Mouse (Mus musculus) brain, embryonic 14.5 days (tissue): ENCODE results near the gene Foxf1. TPM values are rescaled to one million over a fixed set of nuclear protein-coding genes. Genes with fewer than 3 reads are reported as not detected.
A peak's percentile ranks its signal among the peaks of the same experiment; 100 is the strongest.

Experiments used
- DNase-seq: peaks from one replicate; pipeline ENCODE4 v3.0.0-alpha.2; 2011; ENCODE audit warnings: low read depth
- CTCF ChIP-seq: fragments of 200-500 bp; IDR thresholded peaks from 2 replicates; pipeline ENCODE4 v1.5.1; 2012; ENCODE audit warnings: inconsistent platforms, mild to moderate bottlenecking, moderate library complexity, borderline replicate concordance; ENCODE audit not compliant: insufficient read depth, insufficient read length; ENCODE audit errors: extremely low read depth
- POLR2A ChIP-seq: fragments of 200-500 bp; IDR thresholded peaks from 2 replicates; pipeline ENCODE4 v1.6.1; 2012; ENCODE audit warnings: mild to moderate bottlenecking, inconsistent platforms, borderline replicate concordance; ENCODE audit not compliant: poor library complexity, insufficient read depth, insufficient read length, severe bottlenecking; ENCODE audit errors: extremely low read depth
- polyA plus RNA-seq: library from polyadenylated mRNA; depleted of rRNA; stranded (reverse); fragments of >200 nt; gene quantifications from 2 replicates; pipeline ENCODE4 v1.2.3, GENCODE M21; 2012; rRNA removed

Gene Foxf1
- polyA plus RNA-seq, 1 experiment = 1.3 TPM

DNA sequence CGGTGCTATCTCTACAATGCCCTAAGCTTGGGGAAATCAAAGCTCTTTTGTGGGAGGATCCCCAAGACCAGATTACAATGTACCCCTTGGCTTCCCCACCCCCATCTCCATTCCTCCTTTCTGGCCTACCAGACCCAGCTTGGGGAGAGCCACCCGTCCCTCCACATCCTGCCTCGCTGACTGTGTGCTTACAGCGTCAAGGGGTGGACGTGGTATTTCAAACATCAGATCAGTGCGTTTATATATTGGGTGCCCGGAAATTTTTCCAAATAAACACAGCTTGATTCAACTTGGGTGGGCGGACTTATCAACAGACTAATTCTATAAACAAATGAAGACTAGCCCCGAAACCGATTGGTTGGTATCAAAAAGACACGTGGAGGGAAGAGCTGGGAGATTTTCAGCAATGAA is 43.1 kb downstream of the Foxf1 start:
- TF ChIP-seq POLR2A = no peak
- TF ChIP-seq CTCF = no peak
- no peak for DNase-seq

GRCm38 (mm10) chr8:121127756-121128375 is 43.7 kb downstream of the Foxf1 start, which contains the start of gene Foxl1:
Gene Foxl1 (plus strand): TSS chr8:121127940.
- no peak for TF ChIP-seq CTCF
- no peak for TF ChIP-seq POLR2A
- no peak for DNase-seq

- no peak for TF ChIP-seq POLR2A
- TF ChIP-seq CTCF = no peak
- no peak for DNase-seq
Measured at GRCm38 (mm10) chr8:121128531-121129264, 44.5 kb downstream of the Foxf1 start.

DNA sequence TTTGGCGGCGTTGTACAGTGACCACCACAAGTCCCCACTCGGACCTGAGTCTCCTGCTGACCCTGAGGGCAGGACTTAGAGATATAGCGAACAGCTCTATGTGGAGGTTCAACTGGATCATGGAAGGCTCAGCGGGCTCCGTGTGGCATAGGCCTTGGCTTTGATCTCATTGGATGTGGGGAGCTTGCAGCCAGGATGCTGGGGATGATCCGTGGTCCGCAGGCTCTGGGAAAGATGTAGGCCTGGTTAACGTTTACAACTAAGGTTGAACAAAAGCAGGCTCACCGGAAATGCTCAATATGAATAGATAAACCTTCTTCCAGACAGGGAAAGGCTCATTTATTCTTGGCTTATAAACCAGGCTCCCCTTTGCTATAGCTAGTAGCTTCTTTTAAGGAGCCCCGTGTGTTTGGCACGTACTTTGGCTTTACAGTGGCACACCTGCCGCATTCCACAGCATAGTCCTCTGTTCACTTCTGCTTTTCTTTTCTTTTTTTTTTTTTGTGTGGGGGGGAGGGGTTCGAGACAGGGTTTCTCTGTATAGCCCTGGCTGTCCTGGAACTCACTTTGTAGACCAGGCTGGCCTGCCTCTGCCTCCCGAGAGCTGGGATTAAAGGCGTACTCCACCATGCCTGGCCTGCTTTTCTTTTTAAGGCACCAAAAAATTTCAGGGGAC is 45.2 kb downstream of the Foxf1 start:
- DNase-seq = no peak
- TF ChIP-seq POLR2A (no peak), CTCF (no peak)

DNA sequence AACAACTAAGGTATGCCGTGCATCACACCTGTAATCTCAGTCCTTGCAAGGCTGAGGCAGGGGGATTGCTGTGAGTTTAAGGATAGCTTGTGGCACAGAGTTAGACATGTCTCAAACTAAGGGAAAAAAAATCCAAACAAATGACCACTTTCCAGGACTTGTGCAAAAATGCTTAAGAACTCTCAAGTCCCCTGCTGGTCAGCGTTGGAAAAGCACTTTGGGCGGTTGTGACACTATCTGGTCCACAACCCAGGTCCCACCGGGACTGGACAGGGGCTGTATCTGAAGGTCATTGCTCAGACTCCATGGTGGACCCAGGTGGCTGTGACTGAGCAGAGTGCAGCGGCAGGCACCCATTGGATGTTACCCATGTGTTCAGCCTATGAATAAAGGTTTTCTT is 46.3 kb downstream of the Foxf1 start:
- no peak for DNase-seq
- TF ChIP-seq CTCF (peak; percentile 60; the same call in 1 of the 2 replicates), POLR2A (no peak)

GRCm38 (mm10) chr8:121132961-121133513 is 48.9 kb downstream of the Foxf1 start:
- no peak for TF ChIP-seq CTCF
- no peak for TF ChIP-seq POLR2A

GRCm38 (mm10) chr8:121134102-121134501 is 49.9 kb downstream of the Foxf1 start:
- TF ChIP-seq POLR2A (no peak), CTCF (no peak)
- DNase-seq = no peak

More at GRCm38 (mm10) chr8:121132961-121133513, 48.9 kb downstream of the Foxf1 start:
- no peak for DNase-seq

- DNase-seq = no peak
- TF ChIP-seq POLR2A (no peak), CTCF (no peak)
Measured at GRCm38 (mm10) chr8:121134512-121134911, 50.3 kb downstream of the Foxf1 start.

DNA sequence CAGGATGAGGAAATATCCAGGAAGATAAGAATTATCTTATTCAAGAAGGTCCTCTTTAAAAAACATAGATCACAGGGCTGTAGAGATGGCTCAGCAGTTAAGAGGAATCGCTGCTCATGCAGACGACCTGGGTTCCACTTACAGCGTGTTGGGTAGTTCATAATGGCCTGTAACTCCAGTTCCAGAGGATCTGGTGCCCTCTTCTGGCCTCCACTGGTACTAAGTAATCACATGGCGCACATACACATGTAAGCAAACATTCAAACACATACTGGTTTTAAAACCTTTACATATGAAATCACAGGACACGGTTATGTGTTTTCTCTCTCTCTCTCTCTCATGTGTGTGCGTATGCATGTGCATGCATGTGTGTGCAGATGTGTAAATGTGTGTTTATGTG is 52.7 kb downstream of the Foxf1 start:
- no peak for TF ChIP-seq CTCF
- no peak for TF ChIP-seq POLR2A
- DNase-seq = no peak

Other genes with a start within 250 kb of the Foxf1 start
- 81.0 and 120 TPM in 2 replicates for gene Mthfsd, start 24.0 kb downstream of the Foxf1 start, polyA plus RNA-seq
- 1.4 and 3.5 TPM in 2 replicates for gene Foxc2, start 31.8 kb downstream of the Foxf1 start, polyA plus RNA-seq
- gene Foxl1, start 43.6 kb downstream of the Foxf1 start, polyA plus RNA-seq = 0.20 and 0.37 TPM in 2 replicates